ENCODE assay signal across 26 mouse cellular contexts in the genomic region with DNA sequence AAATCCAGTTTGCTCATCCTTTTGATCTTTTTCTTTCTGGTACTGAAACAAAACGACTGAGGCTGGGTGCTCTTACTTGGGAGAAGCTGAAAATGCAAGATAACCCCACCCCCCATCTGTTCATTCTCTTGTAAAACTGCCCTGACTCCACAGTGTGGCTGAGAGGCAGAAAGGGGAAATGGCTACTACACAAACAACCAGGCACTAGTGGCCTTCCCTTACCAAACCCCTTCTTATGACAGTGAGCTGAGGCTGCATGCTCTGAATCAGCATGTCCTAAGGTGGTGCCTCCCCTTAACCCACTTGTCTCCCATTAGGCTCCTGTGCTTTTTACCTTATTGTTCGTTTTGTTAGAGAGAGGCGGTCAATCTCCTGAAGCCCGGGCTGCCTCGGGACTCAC.
"Had no signal": no experiment of that assay in that cellular context is flagged by ENCODE, and none has a peak within 500 bp of the region (broad histone marks: within the 10 kb centered on the region; RNA-seq: fewer than 3 reads in every experiment).

No protein-coding gene starts in this region.

- H3K9ac ChIP-seq: heart, embryonic 12.5 days; hindbrain, embryonic 13.5 days; hindbrain, embryonic 15.5 days; kidney, embryonic 15.5 days; limb, embryonic 13.5 days; limb, embryonic 15.5 days; liver, embryonic 12.5 days; liver, embryonic 14.5 days had no signal

- H3K4me2 ChIP-seq: heart, embryonic 12.5 days; hindbrain, embryonic 13.5 days; hindbrain, embryonic 15.5 days; kidney, embryonic 15.5 days; limb, embryonic 13.5 days; limb, embryonic 15.5 days; liver, embryonic 12.5 days had no signal

- DNase-seq: gastrocnemius, adult 2 months; gastrocnemius, postnatal 10 days; gastrocnemius, postnatal 25 days; heart, adult 18-20 months; heart, postnatal 14 days; heart, postnatal 36 days; kidney, adult 11 months; kidney, adult 2 months; kidney, adult 9 months; kidney, postnatal 25 days; kidney, postnatal 4 days; left cerebral cortex, postnatal 4 days had no signal

- ATAC-seq: intestine, embryonic 16.5 days; liver, embryonic 12.5 days had no signal

- H3K4me1 ChIP-seq: heart, embryonic 10.5 days; heart, embryonic 12.5 days; hindbrain, embryonic 13.5 days; hindbrain, embryonic 15.5 days; kidney, embryonic 15.5 days; limb, embryonic 13.5 days; limb, embryonic 15.5 days; liver, embryonic 12.5 days had no signal

- H3K9me3 ChIP-seq: heart, embryonic 10.5 days; heart, embryonic 12.5 days; hindbrain, embryonic 13.5 days; hindbrain, embryonic 15.5 days; kidney, embryonic 15.5 days; limb, embryonic 13.5 days; limb, embryonic 15.5 days; liver, embryonic 12.5 days had no signal

- H3K27ac ChIP-seq: gastrocnemius, adult 2 months; heart, embryonic 10.5 days; hindbrain, embryonic 13.5 days; hindbrain, embryonic 15.5 days; hindbrain, postnatal 0 days; kidney, embryonic 15.5 days; kidney, postnatal 0 days; layer of hippocampus, adult 2 months; left cerebral cortex, adult 2 months; limb, embryonic 13.5 days; limb, embryonic 15.5 days; liver, embryonic 12.5 days; liver, embryonic 14.5 days had no signal

- H3K27me3 ChIP-seq: heart, embryonic 12.5 days; hindbrain, embryonic 13.5 days; hindbrain, embryonic 15.5 days; kidney, embryonic 15.5 days; limb, embryonic 13.5 days; limb, embryonic 15.5 days; liver, embryonic 12.5 days had no signal

- H3K4me3 ChIP-seq: gastrocnemius, adult 2 months; heart, embryonic 10.5 days; heart, embryonic 12.5 days; hindbrain, embryonic 13.5 days; hindbrain, embryonic 15.5 days; kidney, embryonic 15.5 days; layer of hippocampus, adult 2 months; left cerebral cortex, adult 2 months; limb, embryonic 13.5 days; limb, embryonic 15.5 days; liver, embryonic 12.5 days had no signal

- H3K36me3 ChIP-seq: heart, embryonic 10.5 days; heart, embryonic 12.5 days; kidney, embryonic 15.5 days; limb, embryonic 13.5 days; limb, embryonic 15.5 days; liver, embryonic 12.5 days had no signal
